24 mouse cellular contexts compared by ENCODE assay signal in the genomic region with DNA sequence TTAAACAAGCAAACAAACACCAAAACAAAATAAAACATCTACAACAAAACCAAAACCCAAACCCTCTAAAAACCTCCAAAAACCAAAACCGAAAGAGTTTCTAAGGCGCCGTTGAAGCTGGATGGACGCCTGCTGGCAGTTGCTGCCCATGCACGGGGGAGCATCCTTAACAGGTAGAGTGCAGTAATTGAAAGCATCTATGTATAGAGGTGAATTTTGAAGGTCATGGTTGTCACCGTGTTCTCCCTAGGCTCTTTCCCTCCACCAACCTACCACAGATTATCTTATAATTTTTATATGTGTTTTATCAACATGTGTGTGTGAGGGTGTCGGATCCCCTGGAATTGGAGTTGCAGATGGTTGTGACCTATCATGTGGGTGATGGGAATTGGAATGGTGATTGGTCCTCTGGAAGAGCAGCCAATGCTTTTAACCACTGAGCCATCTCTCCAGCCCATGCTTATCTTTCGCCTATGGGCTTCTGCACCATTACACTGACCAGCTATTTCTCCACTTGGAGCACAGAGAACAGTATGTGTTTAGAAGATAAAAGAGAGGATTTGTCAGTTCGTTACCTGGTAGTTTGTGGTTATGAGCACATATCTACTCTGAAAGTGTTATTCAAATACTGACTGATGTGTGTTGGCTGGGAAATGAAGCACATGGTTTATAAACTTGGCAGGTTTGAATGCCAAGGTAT.
DNase-seq lines count a peak whose midpoint lies in the region; ATAC-seq and TF ChIP-seq lines count a peak whose summit lies in the region.
"Had no signal": no experiment of that assay in that cellular context is flagged by ENCODE, and none has a peak within 500 bp of the region (broad histone marks: within the 10 kb centered on the region; RNA-seq: fewer than 3 reads in every experiment).

No protein-coding gene starts in this region.

- H3K4me2 ChIP-seq in liver, embryonic 13.5 days, result peak overlapping the region; percentile 82
- H3K4me2 ChIP-seq: embryonic facial prominence, embryonic 15.5 days; forebrain, embryonic 12.5 days; hindbrain, embryonic 13.5 days; midbrain, embryonic 13.5 days; neural tube, embryonic 13.5 days had no signal

- H3K4me3 ChIP-seq in MEL (ENCODE audit: control insufficient read depth in 1 of 2, insufficient read depth in 1 of 2, low read depth in 2 of 2, low read length in 2 of 2), result peak overlapping the region; percentile 23 to 51
- no peak overlapping the region for H3K4me3 ChIP-seq in liver, embryonic 13.5 days (replicated peaks)
- H3K4me3 ChIP-seq: embryonic facial prominence, embryonic 15.5 days; forebrain, embryonic 12.5 days; hindbrain, embryonic 13.5 days; midbrain, embryonic 13.5 days; neural tube, embryonic 13.5 days had no signal

- TF ChIP-seq RAD21 in MEL (IDR thresholded peaks at IDR 0.05; ENCODE audit: low read depth, low read length), result no peak

- peak overlapping the region; percentile 99 for H3K27ac ChIP-seq in MEL (ENCODE audit: control insufficient read depth, low read depth, low read length)
- peak overlapping the region; percentile 88 for H3K27ac ChIP-seq in liver, embryonic 13.5 days
- H3K27ac ChIP-seq: embryonic facial prominence, embryonic 15.5 days; forebrain, embryonic 12.5 days; hindbrain, embryonic 13.5 days; kidney, postnatal 0 days; neural tube, embryonic 13.5 days had no signal

- DNase-seq in MEL (ENCODE audit: low read depth, low spot score), result peak; percentile 92
- peak; percentile 28 for DNase-seq in liver, embryonic 13.5 days
- DNase-seq in right cerebral cortex, postnatal 25 days, result no peak
- no peak for DNase-seq in spleen, postnatal 36 days (ENCODE audit: low spot score in 2 of 2)
- DNase-seq in urinary bladder, postnatal 25 days (ENCODE audit: low spot score), result no peak
- DNase-seq: adrenal gland, postnatal 36 days; cerebellum, adult 9-10 months; gastrocnemius, postnatal 25 days; heart, adult 18-20 months; heart, postnatal 36 days; kidney, adult 18-20 months; lung, adult 18-20 months; lung, postnatal 10 days; retina, postnatal 1 day; right cerebral cortex, postnatal 4 days; thymus, postnatal 14 days had no signal

- peak overlapping the region; percentile 83 for H3K9ac ChIP-seq in MEL (ENCODE audit: control insufficient read depth, low read depth, low read length, poor library complexity, severe bottlenecking)
- 0 out of 2 replicates have a peak overlapping the region, but pooled peaks have one; percentile 35 for H3K9ac ChIP-seq in liver, embryonic 13.5 days
- H3K9ac ChIP-seq: embryonic facial prominence, embryonic 15.5 days; forebrain, embryonic 12.5 days; hindbrain, embryonic 13.5 days; midbrain, embryonic 13.5 days; neural tube, embryonic 13.5 days had no signal

- H3K9me3 ChIP-seq in MEL (replicated peaks; ENCODE audit: insufficient read depth, low read length), result no peaks in the 10 kb centered on the region
- no peaks in the 10 kb centered on the region for H3K9me3 ChIP-seq in liver, embryonic 13.5 days (replicated peaks)
- H3K9me3 ChIP-seq: embryonic facial prominence, embryonic 15.5 days; forebrain, embryonic 12.5 days; hindbrain, embryonic 13.5 days; midbrain, embryonic 13.5 days; neural tube, embryonic 13.5 days had no signal

- TF ChIP-seq CTCF in MEL (IDR thresholded peaks at IDR 0.05 in 2 of 3, conservative IDR thresholded peaks at IDR 0.05 in 1 of 3; ENCODE audit: control insufficient read depth in 1 of 3, insufficient read depth in 1 of 3, low read depth in 2 of 3, low read length in 3 of 3, poor library complexity in 1 of 3, severe bottlenecking in 1 of 3), result no peak

- H3K79me2 ChIP-seq in MEL (ENCODE audit: control insufficient read depth, insufficient read depth, low read length, poor library complexity), result peaks cover 31% of the 10 kb centered on the region

- peaks cover 0 to 25% of the 10 kb centered on the region in 2 experiments; a peak in 2 of 4 replicates for H3K36me3 ChIP-seq in MEL (ENCODE audit: control insufficient read depth in 1 of 2, insufficient read depth in 2 of 2, low read length in 2 of 2)
- no peaks in the 10 kb centered on the region for H3K36me3 ChIP-seq in liver, embryonic 13.5 days
- H3K36me3 ChIP-seq: embryonic facial prominence, embryonic 15.5 days; forebrain, embryonic 12.5 days; hindbrain, embryonic 13.5 days; midbrain, embryonic 13.5 days; neural tube, embryonic 13.5 days had no signal

- WGBS in liver, embryonic 13.5 days (ENCODE audit: insufficient replicate concordance), result 49% methylated on average over 9 of the region's 9 CpGs

- peaks cover 0 to 26% of the 10 kb centered on the region in 2 experiments; a peak in 3 of 4 replicates for H3K4me1 ChIP-seq in MEL (ENCODE audit: control insufficient read depth in 1 of 2, insufficient read depth in 2 of 2, low read length in 2 of 2)
- peaks cover 76% of the 10 kb centered on the region for H3K4me1 ChIP-seq in liver, embryonic 13.5 days (replicated peaks)
- H3K4me1 ChIP-seq: forebrain, embryonic 12.5 days; midbrain, embryonic 13.5 days; neural tube, embryonic 13.5 days had no signal

- peak; percentile 20 to 56; a peak in 3 of 4 replicates for TF ChIP-seq POLR2A in MEL (IDR thresholded peaks at IDR 0.05; ENCODE audit: control insufficient read depth in 1 of 2, insufficient read depth in 1 of 2, low read depth in 1 of 2, low read length in 2 of 2, poor library complexity in 1 of 2)

- TF ChIP-seq EP300 in MEL (IDR thresholded peaks at IDR 0.05; ENCODE audit: low read depth in 1 of 2, low read length in 2 of 2), result no peak

- ATAC-seq in common myeloid progenitor, adult 5-6 weeks (replicated peaks; ENCODE audit: low read depth, poor library complexity, severe bottlenecking), result 0 out of 2 replicates have a peak, but pooled peaks have one; percentile 15
- ATAC-seq in liver, embryonic 13.5 days (ENCODE audit: low read depth), result peak; percentile 40
- peak; percentile 62 for ATAC-seq in megakaryocyte-erythroid progenitor cell, adult 5-6 weeks (replicated peaks; ENCODE audit: low FRiP score, low TSS enrichment, poor library complexity, severe bottlenecking)
- ATAC-seq: midbrain, embryonic 13.5 days had no signal

- no peaks in the 10 kb centered on the region for H3K27me3 ChIP-seq in MEL (ENCODE audit: control insufficient read depth in 1 of 2, insufficient read depth in 2 of 2, low read length in 2 of 2)
- H3K27me3 ChIP-seq in liver, embryonic 13.5 days, result 0 out of 2 replicates have a peak, but pooled peaks cover 6% of the 10 kb centered on the region
- H3K27me3 ChIP-seq: embryonic facial prominence, embryonic 15.5 days had no signal

TF ChIP-seq in MEL, 35 proteins besides CTCF, POLR2A, EP300 and RAD21:
- no peak for TF ChIP-seq MAZ (IDR thresholded peaks at IDR 0.05; ENCODE audit: low read depth, low read length)
- no peak for TF ChIP-seq ETS1 (IDR thresholded peaks at IDR 0.05; ENCODE audit: low read depth, low read length)
- TF ChIP-seq TCF12 (IDR thresholded peaks at IDR 0.05; ENCODE audit: low read depth, low read length), result no peak
- TF ChIP-seq USF1 (IDR thresholded peaks at IDR 0.05; ENCODE audit: low read depth, low read length), result no peak
- peak; percentile 87 for TF ChIP-seq TAL1 (IDR thresholded peaks at IDR 0.05; ENCODE audit: low read length)
- TF ChIP-seq ZNF384 (IDR thresholded peaks at IDR 0.05; ENCODE audit: low read depth, low read length), result no peak
- TF ChIP-seq USF2 (IDR thresholded peaks at IDR 0.05; ENCODE audit: borderline replicate concordance in 1 of 2, insufficient read depth in 1 of 2, low read depth in 1 of 2, low read length in 2 of 2), result no peak
- TF ChIP-seq MAFK (IDR thresholded peaks at IDR 0.05; ENCODE audit: borderline replicate concordance, low read depth, low read length), result no peak
- no peak for TF ChIP-seq SMC3 (IDR thresholded peaks at IDR 0.05; ENCODE audit: low read depth, low read length)
- no peak for TF ChIP-seq KAT2A (conservative IDR thresholded peaks at IDR 0.05; ENCODE audit: low read depth, low read length)
- TF ChIP-seq TBP (IDR thresholded peaks at IDR 0.05; ENCODE audit: low read depth, low read length), result peak; percentile 95
- TF ChIP-seq MAX (IDR thresholded peaks at IDR 0.05; ENCODE audit: low read length), result no peak
- TF ChIP-seq GATA1 (IDR thresholded peaks at IDR 0.05; ENCODE audit: low read depth, low read length), result peak; percentile 94
- TF ChIP-seq ELF1 (IDR thresholded peaks at IDR 0.05; ENCODE audit: low read depth, low read length), result no peak
- TF ChIP-seq CHD2 (IDR thresholded peaks at IDR 0.05; ENCODE audit: low read length), result no peak
- no peak for TF ChIP-seq JUND (IDR thresholded peaks at IDR 0.05; ENCODE audit: low read depth, low read length)
- TF ChIP-seq NRF1 (IDR thresholded peaks at IDR 0.05; ENCODE audit: insufficient read depth, low read depth, low read length, poor library complexity, severe bottlenecking), result no peak
- no peak for TF ChIP-seq MXI1 (IDR thresholded peaks at IDR 0.05; ENCODE audit: low read depth, low read length)
- TF ChIP-seq POLR2AphosphoS5 (IDR thresholded peaks at IDR 0.05; ENCODE audit: borderline replicate concordance, low read depth, low read length), result 0 out of 2 replicates have a peak, but pooled peaks have one; percentile 6
- TF ChIP-seq HCFC1 (IDR thresholded peaks at IDR 0.05; ENCODE audit: low read depth, low read length), result no peak
- no peak for TF ChIP-seq BHLHE40 (IDR thresholded peaks at IDR 0.05; ENCODE audit: borderline replicate concordance, low read depth, low read length)
- no peak for TF ChIP-seq MYC (IDR thresholded peaks at IDR 0.05; ENCODE audit: low read depth, low read length)
- no peak for TF ChIP-seq ZKSCAN1 (IDR thresholded peaks at IDR 0.05; ENCODE audit: low read depth, low read length)
- no peak for TF ChIP-seq GABPA (IDR thresholded peaks at IDR 0.05; ENCODE audit: low read depth, low read length)
- no peak for TF ChIP-seq CHD1 (IDR thresholded peaks at IDR 0.05; ENCODE audit: low read depth, low read length)

Comparison
In these comparisons a context has a peak if more than half of its experiments do, and no peak if none do; other contexts are left out.
1. DNase-seq: peak in MEL (single experiment) and liver, embryonic 13.5 days (single experiment); none in right cerebral cortex, postnatal 25 days (single experiment), spleen, postnatal 36 days (0 of 2) and urinary bladder, postnatal 25 days (single experiment).
2. Peak in every context shown above with its lines, with median percentiles within 50 percentile points of each other: ATAC-seq.